Mouse (Mus musculus) spleen, embryonic (tissue): ENCODE results near the gene Trpv6.

ENCODE experiments used
- CTCF ChIA-PET: fragments of 350-600 bp; sonication (Branson Sonifier 250); formaldehyde crosslinking; loops from one replicate; lab custom pipeline; 2022; lab: Charles Lee

Trpv6 gene

GRCm38 (mm10) chr6:41621241-41621990 is 14.8 kb downstream of the Trpv6 start:
- CTCF ChIA-PET = interaction anchor here (0.6 kb wide), 1 partner anchor 704 kb away, joined by 3 read pairs; no protein-coding TSS in a partner anchor

- CTCF ChIA-PET = no interaction called here
These were observed 15.9 kb downstream of the Trpv6 start for GRCm38 (mm10) chr6:41620173-41620798.

- CTCF ChIA-PET = no interaction called here
These were observed 28.6 kb downstream of the Trpv6 start for GRCm38 (mm10) chr6:41607637-41608036.

- CTCF ChIA-PET = no interaction called here
These were observed 30.0 kb downstream of the Trpv6 start for GRCm38 (mm10) chr6:41606214-41606613.

GRCm38 (mm10) chr6:41605794-41606104 is 30.5 kb downstream of the Trpv6 start:
- CTCF ChIA-PET = no interaction called here

- CTCF ChIA-PET = no interaction called here
These were observed 31.0 kb downstream of the Trpv6 start, which contains the start of gene Ephb6 for GRCm38 (mm10) chr6:41605061-41605793. Ephb6 (plus strand) TSS chr6:41605482.

- CTCF ChIA-PET = no interaction called here
These were observed 31.7 kb downstream of the Trpv6 start for GRCm38 (mm10) chr6:41604401-41605050.

- CTCF ChIA-PET = interaction anchor here (0.5 to 0.7 kb wide), 2 partner anchors 29 to 316 kb away, joined by 5 to 14 read pairs; no protein-coding TSS in a partner anchor
These were observed 54.0 kb downstream of the Trpv6 start for GRCm38 (mm10) chr6:41582189-41582588.

GRCm38 (mm10) chr6:41581295-41581694 is 54.9 kb downstream of the Trpv6 start:
- CTCF ChIA-PET = no interaction called here

- CTCF ChIA-PET = no interaction called here
These were observed 58.9 kb downstream of the Trpv6 start for GRCm38 (mm10) chr6:41577297-41577696.

GRCm38 (mm10) chr6:41576526-41577097 is 59.6 kb downstream of the Trpv6 start:
- CTCF ChIA-PET = no interaction called here
